9 mouse cellular contexts compared by ENCODE assay signal in genomic region chr8:106059613-106060371, GRCm38 (mm10). TPM values are rescaled to one million over a fixed set of nuclear protein-coding genes. Genes with fewer than 3 reads are reported as not detected.
DNase-seq lines count a peak whose midpoint lies in the region; ATAC-seq and TF ChIP-seq lines count a peak whose summit lies in the region.
"Had no signal": no experiment of that assay in that cellular context is flagged by ENCODE, and none has a peak within 500 bp of the region (broad histone marks: within the 10 kb centered on the region; RNA-seq: fewer than 3 reads in every experiment).

No protein-coding gene starts in this region.

- no peaks in the 10 kb centered on the region for H3K9me3 ChIP-seq in kidney, embryonic 15.5 days (replicated peaks)
- H3K9me3 ChIP-seq in G1E (replicated peaks), result no peaks in the 10 kb centered on the region
- no peaks in the 10 kb centered on the region for H3K9me3 ChIP-seq in embryonic facial prominence, embryonic 11.5 days (replicated peaks; ENCODE audit: control insufficient read depth, low read length)
- H3K9me3 ChIP-seq in heart, embryonic 13.5 days, result no peaks in the 10 kb centered on the region
- H3K9me3 ChIP-seq in midbrain, embryonic 15.5 days, result no peaks in the 10 kb centered on the region

- H3K27me3 ChIP-seq in kidney, embryonic 15.5 days, result no peaks in the 10 kb centered on the region
- H3K27me3 ChIP-seq in G1E (ENCODE audit: insufficient read depth, low read length), result no peaks in the 10 kb centered on the region
- H3K27me3 ChIP-seq in embryonic facial prominence, embryonic 11.5 days (ENCODE audit: control insufficient read depth, insufficient read depth, low read length), result no peaks in the 10 kb centered on the region
- H3K27me3 ChIP-seq in heart, embryonic 13.5 days (replicated peaks), result no peaks in the 10 kb centered on the region
- no peaks in the 10 kb centered on the region for H3K27me3 ChIP-seq in liver, adult 2 months (ENCODE audit: control insufficient read depth, insufficient read depth, low read length)
- H3K27me3 ChIP-seq in midbrain, embryonic 15.5 days (replicated peaks), result no peaks in the 10 kb centered on the region

- H3K4me1 ChIP-seq in kidney, embryonic 15.5 days, result peaks cover 31% of the 10 kb centered on the region
- H3K4me1 ChIP-seq in G1E (ENCODE audit: insufficient read depth, low read depth, low read length), result peaks cover 42% of the 10 kb centered on the region
- no peaks in the 10 kb centered on the region for H3K4me1 ChIP-seq in embryonic facial prominence, embryonic 11.5 days (ENCODE audit: control insufficient read depth, insufficient read depth, low read length)
- H3K4me1 ChIP-seq in heart, embryonic 13.5 days, result peaks cover 32% of the 10 kb centered on the region
- peaks cover 6% of the 10 kb centered on the region for H3K4me1 ChIP-seq in liver, adult 2 months (ENCODE audit: control insufficient read depth, insufficient read depth, low read length)
- H3K4me1 ChIP-seq in midbrain, embryonic 15.5 days, result peaks cover 34% of the 10 kb centered on the region

- peak overlapping the region; percentile 93 for H3K4me3 ChIP-seq in kidney, embryonic 15.5 days (replicated peaks)
- peak overlapping the region; percentile 95 for H3K4me3 ChIP-seq in G1E (ENCODE audit: low read depth, low read length)
- peak overlapping the region; percentile 83 for H3K4me3 ChIP-seq in embryonic facial prominence, embryonic 11.5 days (ENCODE audit: low read depth, low read length)
- peak overlapping the region; percentile 95 for H3K4me3 ChIP-seq in heart, embryonic 13.5 days
- H3K4me3 ChIP-seq in liver, adult 2 months (ENCODE audit: insufficient read depth, low read depth, low read length), result peak overlapping the region; percentile 97
- H3K4me3 ChIP-seq in midbrain, embryonic 15.5 days, result peak overlapping the region; percentile 77

- ATAC-seq in kidney, embryonic 15.5 days (replicated peaks; ENCODE audit: low FRiP score), result peak; percentile 87
- ATAC-seq in G1E (ENCODE audit: extremely low read depth, insufficient number of reproducible peaks, low FRiP score, poor library complexity, severe bottlenecking), result no peak
- ATAC-seq in embryonic facial prominence, embryonic 11.5 days (replicated peaks; ENCODE audit: insufficient number of reproducible peaks, low FRiP score, low TSS enrichment, low read depth), result peak; percentile 84
- ATAC-seq in heart, embryonic 13.5 days (ENCODE audit: extremely low read depth, insufficient number of reproducible peaks, low FRiP score, low TSS enrichment), result peak; percentile 80
- ATAC-seq in midbrain, embryonic 15.5 days (replicated peaks), result peak; percentile 83

- peaks cover 10% of the 10 kb centered on the region; the same call in 1 of the 2 replicates for H3K79me2 ChIP-seq in liver, adult 2 months (ENCODE audit: control insufficient read depth, insufficient read depth, low read length)

- no peak for TF ChIP-seq POLR2A in liver, adult 2 months (IDR thresholded peaks at IDR 0.05; ENCODE audit: extremely low read depth, insufficient read depth, low read length)

- H3K27ac ChIP-seq in kidney, embryonic 15.5 days, result peak overlapping the region; percentile 98
- peak overlapping the region; percentile 90 for H3K27ac ChIP-seq in embryonic facial prominence, embryonic 11.5 days (replicated peaks; ENCODE audit: low read depth, low read length)
- H3K27ac ChIP-seq in heart, embryonic 13.5 days (replicated peaks), result peak overlapping the region; percentile 97
- peak overlapping the region; percentile 97 for H3K27ac ChIP-seq in liver, adult 2 months (replicated peaks; ENCODE audit: insufficient read depth, low read depth, low read length)
- peak overlapping the region; percentile 91 for H3K27ac ChIP-seq in midbrain, embryonic 15.5 days

- WGBS in kidney, embryonic 15.5 days, result under 1% methylated on average over 82 of the region's 83 CpGs
- WGBS in embryonic facial prominence, embryonic 11.5 days, result under 1% methylated on average over 72 of the region's 83 CpGs
- under 1% methylated on average over 66 of the region's 83 CpGs for WGBS in heart, embryonic 13.5 days
- WGBS in liver, adult 2 months, result under 1% methylated on average over 77 of the region's 83 CpGs
- under 1% methylated on average over 70 of the region's 83 CpGs for WGBS in midbrain, embryonic 15.5 days

- H3K4me2 ChIP-seq in kidney, embryonic 15.5 days, result peak overlapping the region; percentile 81
- peak overlapping the region; percentile 37 for H3K4me2 ChIP-seq in embryonic facial prominence, embryonic 11.5 days (ENCODE audit: low read depth, low read length)
- H3K4me2 ChIP-seq in heart, embryonic 13.5 days, result peak overlapping the region; percentile 76
- H3K4me2 ChIP-seq in midbrain, embryonic 15.5 days, result peak overlapping the region; percentile 76

- H3K9ac ChIP-seq in kidney, embryonic 15.5 days, result peak overlapping the region; percentile 89
- H3K9ac ChIP-seq in embryonic facial prominence, embryonic 11.5 days (replicated peaks; ENCODE audit: low read length), result peak overlapping the region; percentile 81
- peak overlapping the region; percentile 95 for H3K9ac ChIP-seq in heart, embryonic 13.5 days
- H3K9ac ChIP-seq in liver, adult 2 months (ENCODE audit: low read depth, low read length), result peak overlapping the region; percentile 96
- peak overlapping the region; percentile 71 for H3K9ac ChIP-seq in midbrain, embryonic 15.5 days

- no peak for DNase-seq in kidney, postnatal 10 days
- DNase-seq in G1E (ENCODE audit: low spot score), result peak; percentile 59
- peak; percentile 62 for DNase-seq in embryonic facial prominence, embryonic 11.5 days (ENCODE audit: low spot score)
- peak; percentile 62 for DNase-seq in liver, adult 2 months (ENCODE audit: extremely low read depth, low read depth, low spot score)
- DNase-seq in urinary bladder, postnatal 14 days (ENCODE audit: low spot score), result peak; percentile 58

- no peaks in the 10 kb centered on the region for H3K36me3 ChIP-seq in kidney, embryonic 15.5 days
- H3K36me3 ChIP-seq in G1E (replicated peaks), result peaks cover 25% of the 10 kb centered on the region
- H3K36me3 ChIP-seq in embryonic facial prominence, embryonic 11.5 days (replicated peaks; ENCODE audit: control insufficient read depth, insufficient read depth, low read depth, low read length), result no peaks in the 10 kb centered on the region
- H3K36me3 ChIP-seq in heart, embryonic 13.5 days, result no peaks in the 10 kb centered on the region
- H3K36me3 ChIP-seq in liver, adult 2 months (ENCODE audit: control insufficient read depth, insufficient read depth, low read length), result no peaks in the 10 kb centered on the region
- no peaks in the 10 kb centered on the region for H3K36me3 ChIP-seq in midbrain, embryonic 15.5 days (replicated peaks)

- TF ChIP-seq CTCF in G1E (IDR thresholded peaks at IDR 0.05; ENCODE audit: low read depth, low read length), result no peak
- no peak for TF ChIP-seq CTCF in liver, adult 2 months (IDR thresholded peaks at IDR 0.05; ENCODE audit: low read depth, low read length)

RNA-seq across cellular contexts. Expression of gene Nfatc3, which starts 1.2 kb away (rescaled TPM):
- polyA plus RNA-seq in kidney, embryonic 15.5 days (2015; fragmentation: Nextera tagmentation; extraction: Ambion mirVana), result 6.5 and 7.3 TPM in 2 replicates
- total RNA-seq in G1E (2014; fragmentation: Nextera tagmentation), result 189 and 192 TPM in 2 replicates
- total RNA-seq in G1E (2017), result 29.6 and 31.0 TPM in 2 replicates
- polyA plus RNA-seq in G1E (2012), result 13.0 and 15.0 TPM in 2 replicates
- polyA plus RNA-seq in embryonic facial prominence, embryonic 11.5 days (2014; fragmentation: Nextera tagmentation; extraction: Ambion mirVana), result 5.1 and 5.4 TPM in 2 replicates
- 3.4 and 4.5 TPM in 2 replicates for polyA plus RNA-seq in heart, embryonic 13.5 days (2015; fragmentation: Nextera tagmentation; extraction: Ambion mirVana)
- total RNA-seq in liver, adult 2 months (2014; rRNA removed), result 8.5 and 10.8 TPM in 2 replicates
- 10.6 and 13.3 TPM in 2 replicates for polyA plus RNA-seq in liver, adult 2 months (2012; rRNA removed)
- 3.7 and 3.8 TPM in 2 replicates for polyA plus RNA-seq in midbrain, embryonic 15.5 days (2015; fragmentation: Nextera tagmentation; extraction: Ambion mirVana)

RNA-seq across cellular contexts. Expression of gene Ddx28, which starts 48.1 kb away (rescaled TPM):
- polyA plus RNA-seq in kidney, embryonic 15.5 days (2015; fragmentation: Nextera tagmentation; extraction: Ambion mirVana), result 17.0 and 18.9 TPM in 2 replicates
- total RNA-seq in G1E (2014; fragmentation: Nextera tagmentation) (9.9 TPM in 2 replicates), G1E (2017) (18.6 and 19.4 TPM in 2 replicates)
- polyA plus RNA-seq in G1E (2012), result 22.6 and 26.0 TPM in 2 replicates
- polyA plus RNA-seq in embryonic facial prominence, embryonic 11.5 days (2014; fragmentation: Nextera tagmentation; extraction: Ambion mirVana), result 18.7 and 20.5 TPM in 2 replicates
- 12.2 and 12.5 TPM in 2 replicates for polyA plus RNA-seq in heart, embryonic 13.5 days (2015; fragmentation: Nextera tagmentation; extraction: Ambion mirVana)
- total RNA-seq in liver, adult 2 months (2014; rRNA removed), result 10.3 and 12.2 TPM in 2 replicates
- polyA plus RNA-seq in liver, adult 2 months (2012; rRNA removed), result 9.6 and 10.6 TPM in 2 replicates
- 22.9 and 23.8 TPM in 2 replicates for polyA plus RNA-seq in midbrain, embryonic 15.5 days (2015; fragmentation: Nextera tagmentation; extraction: Ambion mirVana)

RNA-seq across cellular contexts. Expression of gene Dpep2nb, which starts 54.0 kb away (rescaled TPM):
- polyA plus RNA-seq in kidney, embryonic 15.5 days (2015; fragmentation: Nextera tagmentation; extraction: Ambion mirVana), result 0.18 TPM in 1 of 2 replicates, not detected in the other
- total RNA-seq in G1E (2014; fragmentation: Nextera tagmentation), result not detected in 2 replicates
- 0.16 TPM in 1 of 2 replicates, not detected in the other for total RNA-seq in G1E (2017)
- not detected in 2 replicates for polyA plus RNA-seq in G1E (2012)
- polyA plus RNA-seq in embryonic facial prominence, embryonic 11.5 days (2014; fragmentation: Nextera tagmentation; extraction: Ambion mirVana), result not detected in 2 replicates
- 0.22 and 0.35 TPM in 2 replicates for polyA plus RNA-seq in heart, embryonic 13.5 days (2015; fragmentation: Nextera tagmentation; extraction: Ambion mirVana)
- total RNA-seq in liver, adult 2 months (2014; rRNA removed), result not detected in 2 replicates
- polyA plus RNA-seq in liver, adult 2 months (2012; rRNA removed), result not detected in 2 replicates
- 0.21 and 0.26 TPM in 2 replicates for polyA plus RNA-seq in midbrain, embryonic 15.5 days (2015; fragmentation: Nextera tagmentation; extraction: Ambion mirVana)
- total RNA-seq: adrenal gland, postnatal 4 days had no signal
